Mouse (Mus musculus): ENCODE measurements around the gene Sprr3. TPM values are rescaled to one million over a fixed set of nuclear protein-coding genes. Genes with fewer than 3 reads are reported as not detected.
A peak's percentile ranks its signal among the peaks of the same experiment; 100 is the strongest.
"Not testable (repeated sequence)": the region's sequence is repeated elsewhere in the genome, so short reads cannot be mapped to it uniquely, and the experiment has no call there.

Gene Sprr3
- polyA plus RNA-seq (2014; fragmentation: Nextera tagmentation; extraction: Ambion mirVana): not detected in 2 replicates

- H3K9ac ChIP-seq (ENCODE audit: low read length): no peak within 1 kb of the TSS
- no peak within 1 kb of the TSS for H3K4me3 ChIP-seq (ENCODE audit: low read depth, low read length)
- DNase-seq (ENCODE audit: low spot score) (no peak), ATAC-seq (ENCODE audit: insufficient number of reproducible peaks, low FRiP score, low TSS enrichment, low read depth) (no peak)
- no peaks in the 10 kb centered on the region for H3K4me1 ChIP-seq (ENCODE audit: control insufficient read depth, insufficient read depth, low read length)
- H3K27ac ChIP-seq (replicated peaks; ENCODE audit: low read depth, low read length): no peak within 1 kb of the TSS
- H3K9me3 ChIP-seq (ENCODE audit: control insufficient read depth, low read length): no peaks in the 10 kb centered on the region
- WGBS: 74% methylated on average over 2 of the region's 2 CpGs
- no peak within 1 kb of the TSS for H3K4me2 ChIP-seq (ENCODE audit: low read depth, severe bottlenecking)
- no peaks in the 10 kb centered on the region for H3K36me3 ChIP-seq (ENCODE audit: control insufficient read depth, insufficient read depth, low read length)
- H3K27me3 ChIP-seq (ENCODE audit: control insufficient read depth, insufficient read depth, low read length): no peaks in the 10 kb centered on the region
Observed at GRCm38 (mm10) chr3:92458620-92459019, at the start of gene Sprr3. Gene Sprr3, minus strand, starts transcription at chr3:92458720.

- DNase-seq (ENCODE audit: low spot score) (no peak), ATAC-seq (ENCODE audit: insufficient number of reproducible peaks, low FRiP score, low TSS enrichment, low read depth) (no peak)
- Histone ChIP-seq H3K27me3 (ENCODE audit: control insufficient read depth, insufficient read depth, low read length) (no peaks in the 10 kb centered on the region), H3K4me3 (ENCODE audit: low read depth, low read length) (no peak overlapping the region), H3K36me3 (ENCODE audit: control insufficient read depth, insufficient read depth, low read length) (no peaks in the 10 kb centered on the region), H3K9me3 (ENCODE audit: control insufficient read depth, low read length) (no peaks in the 10 kb centered on the region), H3K27ac (replicated peaks; ENCODE audit: low read depth, low read length) (no peak overlapping the region), H3K4me2 (ENCODE audit: low read depth, severe bottlenecking) (no peak overlapping the region), H3K9ac (ENCODE audit: low read length) (no peak overlapping the region), H3K4me1 (ENCODE audit: control insufficient read depth, insufficient read depth, low read length) (no peaks in the 10 kb centered on the region)
- 94% methylated on average over 1 of the region's 1 CpGs for WGBS
Observed at GRCm38 (mm10) chr3:92508185-92508584, 49.7 kb upstream of the Sprr3 start.

GRCm38 (mm10) chr3:92503528-92503927 lies 45.0 kb upstream of the Sprr3 start:
- no peaks in the 10 kb centered on the region for H3K9me3 ChIP-seq (ENCODE audit: control insufficient read depth, low read length)
- no peak overlapping the region for H3K4me3 ChIP-seq (ENCODE audit: low read depth, low read length)
- no peak overlapping the region for H3K4me2 ChIP-seq (ENCODE audit: low read depth, severe bottlenecking)
- ATAC-seq (ENCODE audit: insufficient number of reproducible peaks, low FRiP score, low TSS enrichment, low read depth) (no peak), DNase-seq (ENCODE audit: low spot score) (no peak)
- no peak overlapping the region for H3K9ac ChIP-seq (ENCODE audit: low read length)
- H3K27me3 ChIP-seq (ENCODE audit: control insufficient read depth, insufficient read depth, low read length): no peaks in the 10 kb centered on the region
- H3K36me3 ChIP-seq (ENCODE audit: control insufficient read depth, insufficient read depth, low read length): no peaks in the 10 kb centered on the region
- H3K27ac ChIP-seq (replicated peaks; ENCODE audit: low read depth, low read length): no peak overlapping the region
- H3K4me1 ChIP-seq (ENCODE audit: control insufficient read depth, insufficient read depth, low read length): no peaks in the 10 kb centered on the region

GRCm38 (mm10) chr3:92500393-92500792 lies 41.9 kb upstream of the Sprr3 start, which contains the start of gene Sprr4:
Gene Sprr4, minus strand, starts transcription at chr3:92500493.
- Histone ChIP-seq H3K4me2 (ENCODE audit: low read depth, severe bottlenecking) (no peak within 1 kb of the TSS), H3K9ac (ENCODE audit: low read length) (no peak within 1 kb of the TSS), H3K4me1 (ENCODE audit: control insufficient read depth, insufficient read depth, low read length) (no peaks in the 10 kb centered on the region), H3K9me3 (ENCODE audit: control insufficient read depth, low read length) (no peaks in the 10 kb centered on the region), H3K27me3 (ENCODE audit: control insufficient read depth, insufficient read depth, low read length) (no peaks in the 10 kb centered on the region), H3K36me3 (ENCODE audit: control insufficient read depth, insufficient read depth, low read length) (no peaks in the 10 kb centered on the region), H3K4me3 (ENCODE audit: low read depth, low read length) (no peak within 1 kb of the TSS), H3K27ac (replicated peaks; ENCODE audit: low read depth, low read length) (no peak within 1 kb of the TSS)
- ATAC-seq (ENCODE audit: insufficient number of reproducible peaks, low FRiP score, low TSS enrichment, low read depth) (no peak), DNase-seq (ENCODE audit: low spot score) (no peak)
- 89% methylated on average over 1 of the region's 1 CpGs for WGBS

- H3K9ac ChIP-seq (ENCODE audit: low read length); H3K4me1 ChIP-seq (ENCODE audit: control insufficient read depth, insufficient read depth, low read length); H3K36me3 ChIP-seq (ENCODE audit: control insufficient read depth, insufficient read depth, low read length); H3K4me2 ChIP-seq (ENCODE audit: low read depth, severe bottlenecking); H3K27me3 ChIP-seq (ENCODE audit: control insufficient read depth, insufficient read depth, low read length); ATAC-seq (ENCODE audit: insufficient number of reproducible peaks, low FRiP score, low TSS enrichment, low read depth); H3K9me3 ChIP-seq (ENCODE audit: control insufficient read depth, low read length); H3K4me3 ChIP-seq (ENCODE audit: low read depth, low read length); DNase-seq (ENCODE audit: low spot score); H3K27ac ChIP-seq (replicated peaks; ENCODE audit: low read depth, low read length): not testable (repeated sequence)
Observed at GRCm38 (mm10) chr3:92490262-92490661, 31.7 kb upstream of the Sprr3 start.

GRCm38 (mm10) chr3:92486307-92486706 lies 27.8 kb upstream of the Sprr3 start:
- Histone ChIP-seq H3K4me2 (ENCODE audit: low read depth, severe bottlenecking) (no peak overlapping the region), H3K9me3 (ENCODE audit: control insufficient read depth, low read length) (no peaks in the 10 kb centered on the region), H3K4me3 (ENCODE audit: low read depth, low read length) (no peak overlapping the region), H3K36me3 (ENCODE audit: control insufficient read depth, insufficient read depth, low read length) (no peaks in the 10 kb centered on the region), H3K4me1 (ENCODE audit: control insufficient read depth, insufficient read depth, low read length) (no peaks in the 10 kb centered on the region), H3K27ac (replicated peaks; ENCODE audit: low read depth, low read length) (no peak overlapping the region), H3K9ac (ENCODE audit: low read length) (no peak overlapping the region), H3K27me3 (ENCODE audit: control insufficient read depth, insufficient read depth, low read length) (no peaks in the 10 kb centered on the region)
- 41% methylated on average over 1 of the region's 1 CpGs for WGBS
- DNase-seq (ENCODE audit: low spot score): no peak
- ATAC-seq (ENCODE audit: insufficient number of reproducible peaks, low FRiP score, low TSS enrichment, low read depth): no peak

GRCm38 (mm10) chr3:92485863-92486262 lies 27.3 kb upstream of the Sprr3 start, which contains the start of gene Sprr1a:
Gene Sprr1a, minus strand, starts transcription at chr3:92485895.
- DNase-seq (ENCODE audit: low spot score): no peak
- Histone ChIP-seq H3K9ac (ENCODE audit: low read length) (no peak within 1 kb of the TSS), H3K27ac (replicated peaks; ENCODE audit: low read depth, low read length) (no peak within 1 kb of the TSS), H3K4me1 (ENCODE audit: control insufficient read depth, insufficient read depth, low read length) (no peaks in the 10 kb centered on the region), H3K36me3 (ENCODE audit: control insufficient read depth, insufficient read depth, low read length) (no peaks in the 10 kb centered on the region), H3K27me3 (ENCODE audit: control insufficient read depth, insufficient read depth, low read length) (no peaks in the 10 kb centered on the region), H3K4me2 (ENCODE audit: low read depth, severe bottlenecking) (no peak within 1 kb of the TSS), H3K4me3 (ENCODE audit: low read depth, low read length) (no peak within 1 kb of the TSS), H3K9me3 (ENCODE audit: control insufficient read depth, low read length) (no peaks in the 10 kb centered on the region)
- no peak for ATAC-seq (ENCODE audit: insufficient number of reproducible peaks, low FRiP score, low TSS enrichment, low read depth)

GRCm38 (mm10) chr3:92481249-92481648 lies 22.7 kb upstream of the Sprr3 start:
- not testable (repeated sequence) for H3K4me3 ChIP-seq (ENCODE audit: low read depth, low read length); H3K4me2 ChIP-seq (ENCODE audit: low read depth, severe bottlenecking); H3K27ac ChIP-seq (replicated peaks; ENCODE audit: low read depth, low read length); H3K9me3 ChIP-seq (ENCODE audit: control insufficient read depth, low read length); H3K36me3 ChIP-seq (ENCODE audit: control insufficient read depth, insufficient read depth, low read length); H3K4me1 ChIP-seq (ENCODE audit: control insufficient read depth, insufficient read depth, low read length); ATAC-seq (ENCODE audit: insufficient number of reproducible peaks, low FRiP score, low TSS enrichment, low read depth); H3K27me3 ChIP-seq (ENCODE audit: control insufficient read depth, insufficient read depth, low read length); H3K9ac ChIP-seq (ENCODE audit: low read length)
- DNase-seq (ENCODE audit: low spot score): peak; percentile 24

- DNase-seq (ENCODE audit: low spot score): no peak
- H3K4me1 ChIP-seq (ENCODE audit: control insufficient read depth, insufficient read depth, low read length): no peaks in the 10 kb centered on the region
- H3K9ac ChIP-seq (ENCODE audit: low read length): no peak overlapping the region
- no peak overlapping the region for H3K4me2 ChIP-seq (ENCODE audit: low read depth, severe bottlenecking)
- 91% methylated on average over 2 of the region's 2 CpGs for WGBS
- H3K4me3 ChIP-seq (ENCODE audit: low read depth, low read length): no peak overlapping the region
- ATAC-seq (ENCODE audit: insufficient number of reproducible peaks, low FRiP score, low TSS enrichment, low read depth): no peak
- no peak overlapping the region for H3K27ac ChIP-seq (replicated peaks; ENCODE audit: low read depth, low read length)
- no peaks in the 10 kb centered on the region for H3K27me3 ChIP-seq (ENCODE audit: control insufficient read depth, insufficient read depth, low read length)
- H3K36me3 ChIP-seq (ENCODE audit: control insufficient read depth, insufficient read depth, low read length): no peaks in the 10 kb centered on the region
- no peaks in the 10 kb centered on the region for H3K9me3 ChIP-seq (ENCODE audit: control insufficient read depth, low read length)
Observed at GRCm38 (mm10) chr3:92470111-92470510, 11.6 kb upstream of the Sprr3 start.
